Mouse (Mus musculus): ENCODE measurements at regions not wholly inside any gene's neighbourhood (a gene's known extent, or its start where the extent isn't known, plus 50 kb on each side); places are given as distances from the start of the nearest gene placed in this dataset.

- Histone ChIP-seq H3K27ac (ENCODE audit: low read length) (no peak overlapping the region), H3K4me2 (ENCODE audit: low read depth, low read length) (no peak overlapping the region), H3K36me3 (ENCODE audit: control insufficient read depth, insufficient read depth, low read length) (no peaks in the 10 kb centered on the region), H3K4me3 (replicated peaks; ENCODE audit: low read length) (no peak overlapping the region), H3K9ac (ENCODE audit: low read length) (no peak overlapping the region), H3K27me3 (ENCODE audit: control insufficient read depth, insufficient read depth, low read length) (no peaks in the 10 kb centered on the region), H3K9me3 (replicated peaks; ENCODE audit: control insufficient read depth, low read length) (no peaks in the 10 kb centered on the region; the same call in 1 of the 2 replicates), H3K4me1 (ENCODE audit: control insufficient read depth, insufficient read depth, low read length) (no peaks in the 10 kb centered on the region)
- 83% methylated on average over 1 of the region's 1 CpGs for WGBS
- ATAC-seq (ENCODE audit: insufficient read depth, low FRiP score), result no peak
Measured at GRCm38 (mm10) chr2:179099783-179100182, 342.4 kb upstream of the Cdh4 start.

- ATAC-seq (ENCODE audit: insufficient read depth, low FRiP score), result no peak
- no peaks in the 10 kb centered on the region for H3K4me1 ChIP-seq (ENCODE audit: control insufficient read depth, insufficient read depth, low read length)
- no peaks in the 10 kb centered on the region for H3K27me3 ChIP-seq (ENCODE audit: control insufficient read depth, insufficient read depth, low read length)
- H3K36me3 ChIP-seq (ENCODE audit: control insufficient read depth, insufficient read depth, low read length), result no peaks in the 10 kb centered on the region
- no peak overlapping the region for H3K27ac ChIP-seq (ENCODE audit: low read length)
- H3K4me2 ChIP-seq (ENCODE audit: low read depth, low read length), result no peak overlapping the region
- no peak overlapping the region for H3K4me3 ChIP-seq (replicated peaks; ENCODE audit: low read length)
- 52% methylated on average over 1 of the region's 1 CpGs for WGBS
- no peaks in the 10 kb centered on the region; the same call in 1 of the 2 replicates for H3K9me3 ChIP-seq (replicated peaks; ENCODE audit: control insufficient read depth, low read length)
- no peak overlapping the region for H3K9ac ChIP-seq (ENCODE audit: low read length)
Measured at GRCm38 (mm10) chr2:179103114-179103513, 339.1 kb upstream of the Cdh4 start.

- Histone ChIP-seq H3K9me3 (replicated peaks; ENCODE audit: control insufficient read depth, low read length) (no peaks in the 10 kb centered on the region), H3K36me3 (ENCODE audit: control insufficient read depth, insufficient read depth, low read length) (no peaks in the 10 kb centered on the region), H3K27me3 (ENCODE audit: control insufficient read depth, insufficient read depth, low read length) (no peaks in the 10 kb centered on the region), H3K4me1 (ENCODE audit: control insufficient read depth, insufficient read depth, low read length) (no peaks in the 10 kb centered on the region), H3K4me3 (replicated peaks; ENCODE audit: low read length) (no peak overlapping the region), H3K4me2 (ENCODE audit: low read depth, low read length) (no peak overlapping the region), H3K27ac (ENCODE audit: low read length) (no peak overlapping the region), H3K9ac (ENCODE audit: low read length) (no peak overlapping the region)
- WGBS, result 38% methylated on average over 5 of the region's 5 CpGs
- ATAC-seq (ENCODE audit: insufficient read depth, low FRiP score), result no peak
Measured at GRCm38 (mm10) chr2:179112951-179113350, 329.3 kb upstream of the Cdh4 start.

GRCm38 (mm10) chr2:179128018-179128417 is 314.2 kb upstream of the Cdh4 start:
- H3K4me3 ChIP-seq (replicated peaks; ENCODE audit: low read length), result no peak overlapping the region
- ATAC-seq (ENCODE audit: insufficient read depth, low FRiP score), result no peak
- no peak overlapping the region for H3K4me2 ChIP-seq (ENCODE audit: low read depth, low read length)
- H3K27ac ChIP-seq (ENCODE audit: low read length), result no peak overlapping the region
- no peaks in the 10 kb centered on the region for H3K4me1 ChIP-seq (ENCODE audit: control insufficient read depth, insufficient read depth, low read length)
- H3K9me3 ChIP-seq (replicated peaks; ENCODE audit: control insufficient read depth, low read length), result no peaks in the 10 kb centered on the region
- H3K27me3 ChIP-seq (ENCODE audit: control insufficient read depth, insufficient read depth, low read length), result no peaks in the 10 kb centered on the region
- H3K36me3 ChIP-seq (ENCODE audit: control insufficient read depth, insufficient read depth, low read length), result no peaks in the 10 kb centered on the region
- WGBS, result 67% methylated on average over 3 of the region's 3 CpGs
- H3K9ac ChIP-seq (ENCODE audit: low read length), result no peak overlapping the region

GRCm38 (mm10) chr2:179128432-179128831 is 313.8 kb upstream of the Cdh4 start:
- WGBS, result 79% methylated on average over 5 of the region's 5 CpGs
- no peak overlapping the region for H3K27ac ChIP-seq (ENCODE audit: low read length)
- ATAC-seq (ENCODE audit: insufficient read depth, low FRiP score), result no peak
- H3K27me3 ChIP-seq (ENCODE audit: control insufficient read depth, insufficient read depth, low read length), result no peaks in the 10 kb centered on the region
- H3K4me2 ChIP-seq (ENCODE audit: low read depth, low read length), result no peak overlapping the region
- no peaks in the 10 kb centered on the region for H3K9me3 ChIP-seq (replicated peaks; ENCODE audit: control insufficient read depth, low read length)
- H3K9ac ChIP-seq (ENCODE audit: low read length), result no peak overlapping the region
- H3K4me1 ChIP-seq (ENCODE audit: control insufficient read depth, insufficient read depth, low read length), result no peaks in the 10 kb centered on the region
- H3K36me3 ChIP-seq (ENCODE audit: control insufficient read depth, insufficient read depth, low read length), result no peaks in the 10 kb centered on the region
- no peak overlapping the region for H3K4me3 ChIP-seq (replicated peaks; ENCODE audit: low read length)

- H3K27ac ChIP-seq (ENCODE audit: low read length), result no peak overlapping the region
- H3K4me3 ChIP-seq (replicated peaks; ENCODE audit: low read length), result no peak overlapping the region
- no peak overlapping the region for H3K4me2 ChIP-seq (ENCODE audit: low read depth, low read length)
- no peaks in the 10 kb centered on the region for H3K36me3 ChIP-seq (ENCODE audit: control insufficient read depth, insufficient read depth, low read length)
- no peak overlapping the region for H3K9ac ChIP-seq (ENCODE audit: low read length)
- no peaks in the 10 kb centered on the region for H3K27me3 ChIP-seq (ENCODE audit: control insufficient read depth, insufficient read depth, low read length)
- WGBS, result 69% methylated on average over 5 of the region's 5 CpGs
- no peaks in the 10 kb centered on the region for H3K4me1 ChIP-seq (ENCODE audit: control insufficient read depth, insufficient read depth, low read length)
- no peak for ATAC-seq (ENCODE audit: insufficient read depth, low FRiP score)
- no peaks in the 10 kb centered on the region for H3K9me3 ChIP-seq (replicated peaks; ENCODE audit: control insufficient read depth, low read length)
Measured at GRCm38 (mm10) chr2:179131004-179131403, 311.2 kb upstream of the Cdh4 start.

- 78% methylated on average over 8 of the region's 8 CpGs for WGBS
- no peak for ATAC-seq (ENCODE audit: insufficient read depth, low FRiP score)
- no peak overlapping the region for H3K4me3 ChIP-seq (replicated peaks; ENCODE audit: low read length)
- no peaks in the 10 kb centered on the region for H3K36me3 ChIP-seq (ENCODE audit: control insufficient read depth, insufficient read depth, low read length)
- no peak overlapping the region for H3K9ac ChIP-seq (ENCODE audit: low read length)
- H3K27ac ChIP-seq (ENCODE audit: low read length), result no peak overlapping the region
- H3K27me3 ChIP-seq (ENCODE audit: control insufficient read depth, insufficient read depth, low read length), result no peaks in the 10 kb centered on the region
- H3K4me2 ChIP-seq (ENCODE audit: low read depth, low read length), result no peak overlapping the region
- H3K4me1 ChIP-seq (ENCODE audit: control insufficient read depth, insufficient read depth, low read length), result no peaks in the 10 kb centered on the region
- no peaks in the 10 kb centered on the region for H3K9me3 ChIP-seq (replicated peaks; ENCODE audit: control insufficient read depth, low read length)
Measured at GRCm38 (mm10) chr2:179142313-179142712, 299.9 kb upstream of the Cdh4 start.

- ATAC-seq (ENCODE audit: insufficient read depth, low FRiP score), result no peak
- no peaks in the 10 kb centered on the region for H3K9me3 ChIP-seq (replicated peaks; ENCODE audit: control insufficient read depth, low read length)
- no peak overlapping the region for H3K4me3 ChIP-seq (replicated peaks; ENCODE audit: low read length)
- 44% methylated on average over 2 of the region's 2 CpGs for WGBS
- H3K9ac ChIP-seq (ENCODE audit: low read length), result no peak overlapping the region
- H3K27ac ChIP-seq (ENCODE audit: low read length), result no peak overlapping the region
- no peaks in the 10 kb centered on the region for H3K27me3 ChIP-seq (ENCODE audit: control insufficient read depth, insufficient read depth, low read length)
- H3K36me3 ChIP-seq (ENCODE audit: control insufficient read depth, insufficient read depth, low read length), result no peaks in the 10 kb centered on the region
- H3K4me1 ChIP-seq (ENCODE audit: control insufficient read depth, insufficient read depth, low read length), result no peaks in the 10 kb centered on the region
- H3K4me2 ChIP-seq (ENCODE audit: low read depth, low read length), result no peak overlapping the region
Measured at GRCm38 (mm10) chr2:179145726-179146125, 296.5 kb upstream of the Cdh4 start.

GRCm38 (mm10) chr2:179146274-179146673 is 296.0 kb upstream of the Cdh4 start:
- no peak overlapping the region for H3K9ac ChIP-seq (ENCODE audit: low read length)
- H3K4me1 ChIP-seq (ENCODE audit: control insufficient read depth, insufficient read depth, low read length), result no peaks in the 10 kb centered on the region
- no peaks in the 10 kb centered on the region for H3K27me3 ChIP-seq (ENCODE audit: control insufficient read depth, insufficient read depth, low read length)
- H3K4me3 ChIP-seq (replicated peaks; ENCODE audit: low read length), result no peak overlapping the region
- 51% methylated on average over 4 of the region's 4 CpGs for WGBS
- no peak overlapping the region for H3K4me2 ChIP-seq (ENCODE audit: low read depth, low read length)
- H3K36me3 ChIP-seq (ENCODE audit: control insufficient read depth, insufficient read depth, low read length), result no peaks in the 10 kb centered on the region
- H3K9me3 ChIP-seq (replicated peaks; ENCODE audit: control insufficient read depth, low read length), result no peaks in the 10 kb centered on the region
- ATAC-seq (ENCODE audit: insufficient read depth, low FRiP score), result no peak
- H3K27ac ChIP-seq (ENCODE audit: low read length), result no peak overlapping the region

GRCm38 (mm10) chr2:179148194-179148593 is 294.0 kb upstream of the Cdh4 start:
- Histone ChIP-seq H3K9me3 (replicated peaks; ENCODE audit: control insufficient read depth, low read length) (no peaks in the 10 kb centered on the region), H3K36me3 (ENCODE audit: control insufficient read depth, insufficient read depth, low read length) (no peaks in the 10 kb centered on the region), H3K27me3 (ENCODE audit: control insufficient read depth, insufficient read depth, low read length) (no peaks in the 10 kb centered on the region), H3K27ac (ENCODE audit: low read length) (no peak overlapping the region), H3K4me2 (ENCODE audit: low read depth, low read length) (no peak overlapping the region), H3K4me1 (ENCODE audit: control insufficient read depth, insufficient read depth, low read length) (no peaks in the 10 kb centered on the region), H3K4me3 (replicated peaks; ENCODE audit: low read length) (no peak overlapping the region), H3K9ac (ENCODE audit: low read length) (no peak overlapping the region)
- WGBS, result 53% methylated on average over 5 of the region's 5 CpGs
- ATAC-seq (ENCODE audit: insufficient read depth, low FRiP score), result no peak

Measured in stomach, embryonic 16.5 days (tissue).